Comparison of ENCODE assay signal across 9 mouse cellular contexts in the genomic region with DNA sequence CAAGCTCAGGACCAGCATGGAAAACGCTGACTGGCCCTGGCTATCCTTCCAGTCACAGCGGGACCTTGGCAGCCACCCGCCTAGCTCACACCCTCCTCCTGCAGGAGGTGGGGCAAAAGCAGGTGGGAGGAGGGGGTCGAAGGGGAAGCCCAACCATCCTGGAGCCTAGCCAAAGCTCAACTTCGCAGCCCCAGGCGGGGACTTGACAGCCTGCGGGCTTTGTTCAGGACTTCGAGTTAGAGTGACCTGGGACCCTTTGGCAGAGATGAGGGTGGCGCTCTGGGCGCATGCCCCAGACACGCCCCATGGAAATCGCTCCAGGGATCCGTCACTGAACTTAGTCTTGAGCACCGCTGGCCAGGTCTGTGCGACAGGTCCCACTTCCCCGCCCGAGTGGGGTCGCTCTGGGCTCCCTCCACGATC. TPM values are rescaled to one million over a fixed set of nuclear protein-coding genes. Genes with fewer than 3 reads are reported as not detected.
DNase-seq lines count a peak whose midpoint lies in the region; ATAC-seq lines count a peak whose summit lies in the region.
"Had no signal": no experiment of that assay in that cellular context is flagged by ENCODE, and none has a peak within 500 bp of the region (broad histone marks: within the 10 kb centered on the region; RNA-seq: fewer than 3 reads in every experiment).

A gene (plus strand): TSS at position 274 of the 423 bp plus-strand sequence.

- under 1% methylated on average over 19 of the region's 19 CpGs for WGBS in neural tube, embryonic 15.5 days

- no peak within 1 kb of the TSS for H3K27ac ChIP-seq in neural tube, embryonic 15.5 days (replicated peaks)
- H3K27ac ChIP-seq: macrophage had no signal

- H3K9me3 ChIP-seq in neural tube, embryonic 15.5 days (replicated peaks), result no peaks in the 10 kb centered on the region

- peak within 1 kb of the TSS; percentile 100 for H3K4me2 ChIP-seq in neural tube, embryonic 15.5 days

- DNase-seq in ovary, adult 18-20 months (ENCODE audit: low spot score), result peak; percentile 24
- DNase-seq in ovary, postnatal 10 days (ENCODE audit: low spot score), result no peak
- peak; percentile 89 to 92 for DNase-seq in cerebellum, postnatal 10 days
- peak; percentile 65 for DNase-seq in gastrocnemius, postnatal 10 days
- DNase-seq in kidney, postnatal 14 days, result peak; percentile 27
- DNase-seq in left cerebral cortex, adult 18-20 months (ENCODE audit: low spot score in 2 of 2), result no peak
- DNase-seq in left cerebral cortex, adult 9 months (ENCODE audit: low spot score in 2 of 2), result no peak

- peak; percentile 4; the same call in 1 of the 2 replicates for ATAC-seq in neural tube, embryonic 15.5 days (ENCODE audit: low FRiP score)

- peak within 1 kb of the TSS; percentile 52 for H3K4me3 ChIP-seq in neural tube, embryonic 15.5 days (replicated peaks)

- H3K9ac ChIP-seq in neural tube, embryonic 15.5 days (replicated peaks), result peak within 1 kb of the TSS; percentile 58

- peaks cover 20% of the 10 kb centered on the region for H3K4me1 ChIP-seq in neural tube, embryonic 15.5 days

- H3K27me3 ChIP-seq in neural tube, embryonic 15.5 days (replicated peaks), result peaks cover 49% of the 10 kb centered on the region

- H3K36me3 ChIP-seq in neural tube, embryonic 15.5 days, result no peaks in the 10 kb centered on the region

RNA-seq across cellular contexts. Expression of the gene that starts here (rescaled TPM):
- 10 to 100 TPM; 18.6 to 24.2 TPM for total RNA-seq in gastrocnemius, postnatal 10 days (2021)
- polyA plus RNA-seq in neural tube, embryonic 15.5 days (2015; fragmentation: Nextera tagmentation; extraction: Ambion mirVana), result 0.59 and 0.70 TPM in 2 replicates
- total RNA-seq in left cerebral cortex, adult 18-20 months (2021), result 1 to 10 TPM; 1.4 to 2.3 TPM
- polyA plus RNA-seq: macrophage had no signal

Comparison
In these comparisons a context has a peak if more than half of its experiments do, and no peak if none do; other contexts are left out.
1. RNA of the gene that starts here (total RNA-seq): 18.6 to 24.2 TPM in gastrocnemius, postnatal 10 days; 1.4 to 2.3 TPM in left cerebral cortex, adult 18-20 months; every median in the first group is over 4 times any median in the second.
2. DNase-seq: peak in ovary, adult 18-20 months (single experiment), cerebellum, postnatal 10 days (2 of 2), gastrocnemius, postnatal 10 days (single experiment) and kidney, postnatal 14 days (single experiment); none in ovary, postnatal 10 days (single experiment), left cerebral cortex, adult 18-20 months (0 of 2) and left cerebral cortex, adult 9 months (0 of 2).
3. Peak in ATAC-seq, H3K4me3 ChIP-seq, H3K9ac ChIP-seq and H3K4me2 ChIP-seq in neural tube, embryonic 15.5 days; RNA of the gene not detected or under 1 TPM.